Mouse (Mus musculus): Measurements from ENCODE around the gene Gm10147. TPM values are rescaled to one million over a fixed set of nuclear protein-coding genes. Genes with fewer than 3 reads are reported as not detected.
"Not testable (repeated sequence)": the region's sequence is repeated elsewhere in the genome, so short reads cannot be mapped to it uniquely, and the experiment has no call there.

Gm10147 gene
- not detected in 2 replicates for polyA plus RNA-seq (2012; rRNA removed)

- not testable (repeated sequence) for DNase-seq (ENCODE audit: low read depth)
These were observed at the start of gene Gm10147 for GRCm38 (mm10) chrX:28607742-28608141. Gm10147 (minus strand) TSS chrX:28607842.
